Mouse (Mus musculus) layer of hippocampus, postnatal 36 days (tissue): ENCODE data around the gene Gm7029. TPM values are rescaled to one million over a fixed set of nuclear protein-coding genes. Genes with fewer than 3 reads are reported as not detected.
"Not testable (repeated sequence)": the region's sequence is repeated elsewhere in the genome, so short reads cannot be mapped to it uniquely, and the experiment has no call there.

ENCODE experiments used
- DNase-seq, 2 experiments: peaks; one replicate each; pipeline ENCODE4 v3.0.0; 2022
- total RNA-seq, 2 experiments: library from RNA; stranded (reverse); gene quantifications; 2 replicates each; pipeline ENCODE4 v1.2.3; 2021

Gm7029 gene
- total RNA-seq, 2 experiments from 2014 or later, result not detected

DNA sequence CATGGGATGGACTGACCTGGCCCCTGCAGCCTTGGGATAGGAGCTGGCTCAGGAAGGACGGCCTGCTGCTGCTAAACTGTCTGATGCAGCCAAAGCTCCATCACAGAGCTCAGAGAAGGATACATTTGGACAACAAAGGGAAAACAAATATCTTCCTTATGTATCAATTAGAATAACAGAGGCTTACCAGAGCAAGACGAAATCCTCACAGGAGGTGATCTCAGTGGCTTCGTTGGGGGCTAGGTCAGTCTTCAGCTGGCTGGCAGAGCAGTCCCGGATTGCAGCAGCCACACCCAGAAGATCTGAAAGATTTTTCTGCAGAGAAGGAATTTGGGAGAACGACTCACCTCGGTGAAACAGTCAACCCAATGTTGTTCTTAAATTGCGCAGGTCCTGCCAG lies 18.8 kb downstream of the Gm7029 start:
- DNase-seq, result no peak

DNA sequence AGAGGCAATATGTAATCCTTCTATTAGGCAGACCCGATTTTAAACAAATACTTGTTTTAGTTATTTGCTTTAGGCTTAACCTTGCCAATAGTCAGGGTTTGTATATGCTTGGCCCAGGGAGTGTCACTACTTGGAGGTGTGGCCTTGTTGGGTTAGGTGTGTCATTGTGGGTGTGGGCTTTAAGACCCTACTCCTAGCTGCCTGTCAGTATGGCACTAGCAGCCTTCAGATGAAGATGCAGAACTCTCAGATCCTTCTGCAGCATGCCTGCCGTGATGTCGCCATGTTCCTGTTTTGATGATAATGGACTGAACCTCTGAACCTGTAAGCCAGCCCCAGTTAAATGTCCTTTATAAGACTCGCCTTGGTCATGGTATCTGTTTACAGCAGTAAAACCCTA lies 19.4 kb downstream of the Gm7029 start:
- DNase-seq, result not testable (repeated sequence)

DNA sequence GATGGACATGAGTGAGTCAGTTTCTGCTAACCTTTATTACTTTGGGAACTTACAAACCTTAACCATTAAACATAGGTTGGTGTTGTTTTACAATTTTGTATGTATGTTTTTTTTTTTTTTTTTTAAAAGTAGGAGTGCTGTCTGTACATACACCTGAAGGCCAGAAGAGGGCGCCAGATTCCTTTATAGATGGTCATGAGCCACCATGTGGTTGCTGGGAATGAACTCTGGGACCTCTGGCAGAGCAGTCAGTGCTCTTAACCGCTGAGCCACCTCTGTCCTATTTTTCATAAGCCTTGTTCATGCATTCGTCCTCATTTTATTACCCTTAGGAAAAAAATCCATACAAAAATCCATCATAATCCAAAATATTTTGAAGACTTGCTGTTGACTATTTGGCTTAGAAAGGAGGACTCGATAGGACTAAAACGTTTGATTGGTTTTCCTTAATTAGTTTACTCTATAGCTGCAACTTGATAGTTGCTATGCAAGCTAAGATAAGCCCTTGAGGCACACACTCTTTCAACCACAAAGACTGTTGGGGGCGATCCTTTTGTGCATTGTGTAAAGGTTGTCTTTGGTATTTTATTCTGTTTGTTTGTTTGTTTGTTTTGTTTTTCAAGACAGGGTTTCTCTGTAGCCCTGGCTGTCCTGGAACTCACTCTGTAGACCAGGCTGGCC lies 23.6 kb downstream of the Gm7029 start:
- DNase-seq, result no peak

DNA sequence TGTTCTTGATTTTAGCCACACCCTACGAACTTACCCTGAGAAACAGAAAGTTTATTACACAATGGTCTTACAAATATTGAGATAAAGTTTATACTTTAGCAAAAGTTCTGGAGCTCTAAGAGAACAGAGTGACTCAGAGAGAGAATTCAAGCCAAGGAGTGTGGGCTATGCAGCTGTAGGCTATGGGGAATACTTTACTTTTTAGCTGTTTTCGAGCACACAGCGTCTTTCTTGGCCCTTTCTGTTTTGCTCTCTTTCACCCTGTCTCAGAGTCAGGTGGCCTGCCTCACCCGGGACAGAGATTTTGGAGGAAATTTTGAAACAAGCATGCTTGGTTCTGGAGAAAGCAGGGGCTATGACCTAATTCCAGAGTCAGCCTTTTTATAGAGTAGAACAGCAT lies 24.6 kb downstream of the Gm7029 start:
- not testable (repeated sequence) for DNase-seq

GRCm38 (mm10) chr17:33899642-33900041 lies 26.0 kb downstream of the Gm7029 start:
- DNase-seq, result no peak

- no peak for DNase-seq
These were observed 26.8 kb downstream of the Gm7029 start for GRCm38 (mm10) chr17:33900281-33900988.

DNA sequence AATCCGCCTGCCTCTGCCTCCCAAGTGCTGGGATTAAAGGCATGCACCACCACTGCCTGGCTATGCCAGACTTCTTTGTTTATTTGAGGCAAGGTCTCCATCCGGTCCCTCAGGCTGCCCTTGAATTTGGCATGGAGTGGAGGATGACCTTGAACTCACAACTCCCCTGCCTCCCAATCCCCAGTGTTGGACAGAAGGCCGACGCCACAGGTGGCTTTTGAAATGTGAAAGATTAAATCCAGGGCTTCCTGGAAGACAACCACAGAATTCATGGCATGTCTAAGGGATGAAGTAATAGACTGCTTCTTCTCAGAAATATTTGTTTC lies 27.3 kb downstream of the Gm7029 start:
- no peak for DNase-seq

DNA sequence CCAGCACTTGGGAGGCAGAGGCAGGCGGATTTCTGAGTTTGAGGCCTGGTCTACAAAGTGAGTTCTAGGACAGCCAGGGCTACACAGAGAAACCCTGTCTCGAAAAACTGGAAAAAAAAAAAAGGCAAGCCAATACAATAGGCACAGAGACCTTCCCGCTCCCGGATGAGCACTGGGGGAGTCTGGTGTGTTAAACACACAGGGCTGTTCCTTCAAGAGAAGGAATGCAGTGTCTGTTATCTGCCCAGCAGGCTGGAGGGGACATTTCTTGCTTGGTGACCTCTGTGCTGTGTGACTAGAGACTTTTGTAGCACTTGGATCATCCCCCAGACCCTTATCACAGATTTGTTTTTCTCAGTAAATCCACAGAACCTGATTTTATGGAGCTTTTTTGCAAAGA lies 28.0 kb downstream of the Gm7029 start:
- no peak for DNase-seq

- DNase-seq, result no peak
These were observed 28.4 kb downstream of the Gm7029 start for GRCm38 (mm10) chr17:33902079-33902478.

- no peak for DNase-seq
These were observed 28.9 kb downstream of the Gm7029 start for GRCm38 (mm10) chr17:33902491-33902890.

DNA sequence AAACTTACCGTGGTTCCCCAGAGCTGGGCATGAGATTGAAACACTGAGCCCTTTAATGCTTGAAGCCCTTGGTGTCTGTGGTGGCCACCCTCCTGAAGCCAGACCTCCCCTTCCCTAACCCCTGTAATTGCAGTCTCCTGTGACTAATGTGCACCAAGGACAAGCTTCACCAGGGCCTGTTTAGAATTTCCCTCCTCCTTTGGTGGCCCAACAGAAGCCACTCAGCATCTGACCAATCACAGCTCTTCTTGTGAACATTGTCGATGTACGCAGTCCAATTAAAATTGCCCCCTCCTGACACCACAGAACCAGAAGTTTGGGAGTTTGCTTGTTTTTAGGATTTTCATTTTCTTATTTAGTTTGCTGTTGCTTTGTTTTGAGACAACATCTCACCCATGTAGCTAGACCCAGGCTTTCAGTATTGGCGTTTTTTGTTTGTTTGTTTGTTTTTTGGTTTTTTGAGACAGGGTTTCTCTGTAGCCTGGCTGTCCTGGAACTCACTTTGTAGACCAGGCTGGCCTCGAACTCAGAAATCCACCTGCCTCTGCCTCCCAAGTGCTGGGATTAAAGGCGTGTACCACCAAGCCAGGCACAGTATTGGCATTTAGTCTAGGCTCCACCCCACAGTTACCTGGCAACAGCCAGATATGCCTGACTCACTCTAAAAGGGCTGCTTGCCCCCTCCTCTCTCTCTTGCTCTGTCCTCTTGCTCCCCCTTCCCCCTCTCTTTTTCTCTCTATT lies 30.4 kb downstream of the Gm7029 start:
- not testable (repeated sequence) for DNase-seq

GRCm38 (mm10) chr17:33904835-33905234 lies 31.2 kb downstream of the Gm7029 start, which contains the start of gene Platr17:
Gene Platr17 (plus strand): TSS chr17:33905135.
- DNase-seq, result not testable (repeated sequence)

GRCm38 (mm10) chr17:33908331-33909076 lies 34.9 kb downstream of the Gm7029 start:
- DNase-seq, result peak; percentile 55

DNA sequence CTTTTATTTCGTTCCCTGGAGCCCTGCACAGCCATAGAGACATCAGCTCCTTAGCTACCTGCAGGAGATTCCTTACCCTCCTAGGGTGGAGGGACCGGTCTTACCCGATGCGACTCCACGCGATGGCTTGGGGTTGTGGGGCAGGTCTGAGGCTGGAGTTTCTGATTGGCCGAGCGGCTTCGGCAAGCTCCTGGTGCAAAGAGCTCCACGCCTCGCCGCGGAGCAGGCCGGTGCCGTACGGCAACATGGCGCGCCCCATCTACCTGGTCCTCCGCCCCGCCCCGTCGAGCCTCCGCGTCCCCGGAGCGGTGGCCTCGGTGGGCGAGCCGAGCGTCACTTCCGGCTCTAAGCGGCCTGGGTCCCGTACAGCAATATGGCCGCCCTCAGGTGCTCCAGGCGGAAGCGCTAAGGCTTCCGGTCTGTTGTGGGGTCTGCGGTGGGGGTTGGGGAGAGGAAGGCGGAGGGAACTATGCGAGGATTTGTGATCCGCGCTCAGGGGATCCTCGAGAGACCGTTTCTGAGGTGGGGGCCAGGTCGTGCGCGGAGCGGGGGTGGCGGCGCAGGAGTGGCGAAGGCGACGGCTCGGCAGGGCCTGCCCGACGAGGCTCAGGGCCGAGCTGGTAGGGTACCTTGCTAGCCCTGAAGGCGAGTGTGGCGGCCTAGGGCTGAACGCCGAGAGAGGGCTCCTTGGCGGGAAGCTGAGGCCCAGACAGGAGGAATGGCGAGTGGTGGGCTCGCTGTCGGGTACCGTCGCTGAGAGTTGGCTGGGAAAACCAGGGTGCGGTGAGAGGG lies 35.6 kb downstream of the Gm7029 start, which contains the start of gene Daxx:
Gene Daxx, plus strand, starts transcription at position 338 of the 792 bp plus-strand sequence.
- peak; percentile 99 for DNase-seq

GRCm38 (mm10) chr17:33909869-33910250 lies 36.2 kb downstream of the Gm7029 start:
- no peak for DNase-seq

DNA sequence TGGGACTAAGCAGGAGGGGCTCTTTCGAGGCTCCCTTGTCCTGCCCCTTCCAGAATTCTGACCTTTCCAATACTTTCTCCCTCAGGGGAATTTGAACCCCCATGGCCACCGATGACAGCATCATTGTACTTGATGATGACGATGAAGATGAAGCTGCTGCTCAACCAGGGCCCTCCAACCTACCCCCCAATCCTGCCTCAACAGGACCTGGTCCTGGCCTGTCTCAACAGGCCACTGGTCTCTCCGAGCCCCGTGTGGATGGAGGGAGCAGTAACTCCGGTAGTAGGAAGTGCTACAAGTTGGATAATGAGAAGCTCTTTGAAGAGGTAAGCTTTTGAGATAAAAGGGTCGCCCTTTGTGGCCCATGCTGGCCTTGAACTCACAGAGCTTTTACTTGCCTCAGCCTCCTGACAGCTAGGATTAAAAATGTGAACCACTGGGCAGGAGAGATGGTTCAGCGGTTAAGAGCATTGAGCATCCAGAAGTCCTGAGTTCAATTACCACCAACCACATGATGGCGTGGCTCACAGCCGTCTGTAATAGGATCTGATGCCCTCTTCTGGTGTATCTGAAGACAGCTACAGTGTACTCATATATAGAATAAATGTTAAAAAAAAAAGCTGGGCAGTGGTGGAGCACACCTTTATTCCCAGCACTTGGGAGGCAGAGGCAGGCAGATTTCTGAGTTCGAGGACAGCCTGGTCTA lies 36.9 kb downstream of the Gm7029 start:
- DNase-seq, result no peak

- DNase-seq, result no peak
These were observed 37.6 kb downstream of the Gm7029 start for GRCm38 (mm10) chr17:33911052-33911812.

DNA sequence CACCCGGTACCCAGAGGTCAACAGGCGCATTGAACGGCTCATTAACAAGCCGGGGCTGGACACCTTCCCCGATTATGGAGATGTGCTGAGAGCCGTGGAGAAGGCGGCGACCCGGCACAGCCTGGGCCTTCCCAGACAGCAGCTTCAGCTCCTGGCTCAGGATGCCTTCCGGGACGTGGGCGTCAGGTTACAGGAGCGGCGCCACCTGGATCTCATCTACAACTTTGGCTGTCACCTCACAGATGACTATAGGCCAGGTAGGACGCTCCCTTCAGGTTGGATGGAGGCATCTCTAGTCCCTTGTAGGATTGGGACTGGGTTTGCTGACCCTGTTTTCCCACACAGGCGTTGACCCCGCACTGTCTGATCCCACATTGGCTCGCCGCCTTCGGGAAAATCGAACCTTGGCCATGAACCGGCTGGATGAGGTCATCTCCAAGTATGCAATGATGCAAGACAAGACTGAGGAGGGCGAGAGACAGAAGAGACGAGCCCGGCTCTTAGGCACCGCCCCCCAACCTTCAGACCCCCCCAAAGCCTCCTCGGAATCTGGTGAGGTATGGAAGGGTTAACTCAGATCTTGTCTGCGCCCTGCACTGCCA lies 38.3 kb downstream of the Gm7029 start:
- no peak for DNase-seq

GRCm38 (mm10) chr17:33913264-33913663 lies 39.6 kb downstream of the Gm7029 start:
- DNase-seq, result no peak

- DNase-seq, result no peak
These were observed 40.3 kb downstream of the Gm7029 start for GRCm38 (mm10) chr17:33913905-33914304.
